Mouse (Mus musculus) heart, embryonic 13.5 days (tissue): ENCODE measurements around the gene Med4. TPM values are rescaled to one million over a fixed set of nuclear protein-coding genes. Genes with fewer than 3 reads are reported as not detected.

ENCODE experiments used
- ATAC-seq: fragments of 200-750 bp; cut with Nextera tagmentation; 2 replicates; pipeline ENCODE4 v1.8.0; 2017; ENCODE audit warnings: moderate TSS enrichment; ENCODE audit not compliant: insufficient number of reproducible peaks, low FRiP score, low TSS enrichment; ENCODE audit errors: extremely low read depth
- H3K27ac ChIP-seq: fragments of 300-500 bp; sonication (generic); replicated peaks from 2 replicates; pipeline ENCODE4 v1.5.1; 2015; ENCODE audit warnings: moderate library complexity, mild to moderate bottlenecking, inconsistent platforms
- H3K27me3 ChIP-seq: fragments of 300-500 bp; sonication (generic); replicated peaks from 2 replicates; pipeline ENCODE4 v1.6.1; 2015; ENCODE audit warnings: mild to moderate bottlenecking, inconsistent platforms
- H3K36me3 ChIP-seq: fragments of 300-500 bp; sonication (generic); 2 replicates; pipeline ENCODE4 v1.6.1; 2015; ENCODE audit warnings: mild to moderate bottlenecking, inconsistent platforms
- H3K4me1 ChIP-seq: fragments of 300-500 bp; sonication (generic); 2 replicates; pipeline ENCODE4 v1.6.1; 2015; ENCODE audit warnings: inconsistent platforms
- H3K4me2 ChIP-seq: fragments of 300-500 bp; sonication (generic); 2 replicates; pipeline ENCODE4 v1.6.1; 2015; ENCODE audit warnings: inconsistent platforms, mild to moderate bottlenecking, moderate library complexity
- H3K4me3 ChIP-seq: fragments of 300-500 bp; sonication (generic); 2 replicates; pipeline ENCODE4 v1.5.1; 2015; ENCODE audit warnings: moderate library complexity, mild to moderate bottlenecking, inconsistent platforms
- H3K9ac ChIP-seq: fragments of 300-500 bp; sonication (generic); 2 replicates; pipeline ENCODE4 v1.6.1; 2015; ENCODE audit warnings: inconsistent platforms, mild to moderate bottlenecking, moderate library complexity
- H3K9me3 ChIP-seq: fragments of 300-500 bp; sonication (generic); 2 replicates; pipeline ENCODE4 v1.6.1; 2016; ENCODE audit warnings: inconsistent platforms
- WGBS: fragments of 180-500 bp; shearing (Covaris S2); methylation state at CpG from one replicate; pipeline ENCODE4 v1.1.7; 2015; ENCODE audit warnings: mixed read lengths; 5-methylcytosine and 5-hydroxymethylcytosine counted together
- polyA plus RNA-seq: library from polyadenylated mRNA; unstranded; fragments of >200 nt; fragmentation: Nextera tagmentation; extraction: Ambion mirVana; gene quantifications from 2 replicates; pipeline ENCODE4 v1.2.1, GENCODE M21; 2015

Gene Med4
- polyA plus RNA-seq: 46.8 and 57.5 TPM in 2 replicates

- H3K4me2 ChIP-seq: peak within 1 kb of the TSS; percentile 72
- peaks cover 23% of the 10 kb centered on the region for H3K4me1 ChIP-seq
- peak; percentile 88 for ATAC-seq
- H3K9ac ChIP-seq: peak within 1 kb of the TSS; percentile 93
- H3K36me3 ChIP-seq: peaks cover 30% of the 10 kb centered on the region
- peak within 1 kb of the TSS; percentile 85 for H3K4me3 ChIP-seq
- H3K27ac ChIP-seq: no peak within 1 kb of the TSS
- H3K27me3 ChIP-seq: no peaks in the 10 kb centered on the region
- under 1% methylated on average over 40 of the region's 41 CpGs for whole genome bisulfite sequencing
- H3K9me3 ChIP-seq: no peaks in the 10 kb centered on the region
Observed at GRCm38 (mm10) chr14:73509765-73510423, at the start of gene Med4. Med4 (plus strand) TSS chr14:73510025.

GRCm38 (mm10) chr14:73460514-73461134, 49.2 kb upstream of the Med4 start:
- Histone ChIP-seq H3K9ac (no peak overlapping the region), H3K4me2 (no peak overlapping the region), H3K27me3 (no peaks in the 10 kb centered on the region), H3K27ac (no peak overlapping the region), H3K4me1 (no peaks in the 10 kb centered on the region), H3K4me3 (no peak overlapping the region), H3K36me3 (no peaks in the 10 kb centered on the region), H3K9me3 (no peaks in the 10 kb centered on the region)
- ATAC-seq: no peak
- 60% methylated on average over 12 of the region's 12 CpGs for WGBS

GRCm38 (mm10) chr14:73462211-73462610, 47.6 kb upstream of the Med4 start:
- Histone ChIP-seq H3K4me3 (no peak overlapping the region), H3K27ac (no peak overlapping the region), H3K4me2 (no peak overlapping the region), H3K36me3 (no peaks in the 10 kb centered on the region), H3K27me3 (no peaks in the 10 kb centered on the region), H3K4me1 (no peaks in the 10 kb centered on the region), H3K9ac (no peak overlapping the region), H3K9me3 (no peaks in the 10 kb centered on the region)
- WGBS: 74% methylated on average over 4 of the region's 4 CpGs
- no peak for ATAC-seq

- H3K4me2 ChIP-seq: no peak overlapping the region
Observed at GRCm38 (mm10) chr14:73467697-73468096, 42.1 kb upstream of the Med4 start.

GRCm38 (mm10) chr14:73469506-73469905, 40.3 kb upstream of the Med4 start:
- ATAC-seq: no peak

More at GRCm38 (mm10) chr14:73467697-73468096, 42.1 kb upstream of the Med4 start:
- H3K27ac ChIP-seq: no peak overlapping the region
- WGBS: 76% methylated on average over 6 of the region's 6 CpGs
- no peaks in the 10 kb centered on the region for H3K9me3 ChIP-seq
- ATAC-seq: no peak
- H3K4me3 ChIP-seq: no peak overlapping the region
- no peaks in the 10 kb centered on the region for H3K27me3 ChIP-seq
- H3K4me1 ChIP-seq: no peaks in the 10 kb centered on the region
- no peak overlapping the region for H3K9ac ChIP-seq
- no peaks in the 10 kb centered on the region for H3K36me3 ChIP-seq

GRCm38 (mm10) chr14:73470593-73470992, 39.2 kb upstream of the Med4 start:
- Histone ChIP-seq H3K27ac (no peak overlapping the region), H3K9me3 (no peaks in the 10 kb centered on the region), H3K4me1 (peaks cover 18% of the 10 kb centered on the region), H3K36me3 (no peaks in the 10 kb centered on the region), H3K4me2 (no peak overlapping the region), H3K9ac (no peak overlapping the region), H3K4me3 (no peak overlapping the region), H3K27me3 (no peaks in the 10 kb centered on the region)
- no peak for ATAC-seq
- 68% methylated on average over 8 of the region's 8 CpGs for WGBS

More at GRCm38 (mm10) chr14:73469506-73469905, 40.3 kb upstream of the Med4 start:
- peaks cover 10% of the 10 kb centered on the region for H3K4me1 ChIP-seq
- H3K27ac ChIP-seq: no peak overlapping the region
- H3K9me3 ChIP-seq: no peaks in the 10 kb centered on the region
- no peak overlapping the region for H3K4me3 ChIP-seq
- H3K36me3 ChIP-seq: no peaks in the 10 kb centered on the region
- no peaks in the 10 kb centered on the region for H3K27me3 ChIP-seq
- H3K4me2 ChIP-seq: no peak overlapping the region
- H3K9ac ChIP-seq: no peak overlapping the region
- 74% methylated on average over 7 of the region's 7 CpGs for WGBS

- no peaks in the 10 kb centered on the region for H3K27me3 ChIP-seq
- 68% methylated on average over 7 of the region's 7 CpGs for WGBS
- peaks cover 18% of the 10 kb centered on the region for H3K4me1 ChIP-seq
- no peaks in the 10 kb centered on the region for H3K9me3 ChIP-seq
- no peaks in the 10 kb centered on the region for H3K36me3 ChIP-seq
- no peak overlapping the region for H3K4me2 ChIP-seq
- no peak overlapping the region for H3K4me3 ChIP-seq
- H3K27ac ChIP-seq: no peak overlapping the region
- no peak overlapping the region for H3K9ac ChIP-seq
- no peak for ATAC-seq
Observed at GRCm38 (mm10) chr14:73472205-73472604, 37.6 kb upstream of the Med4 start.

- Histone ChIP-seq H3K9ac (no peak overlapping the region), H3K27ac (peak overlapping the region; percentile 68), H3K27me3 (no peaks in the 10 kb centered on the region), H3K36me3 (no peaks in the 10 kb centered on the region), H3K4me2 (peak overlapping the region; percentile 44; the same call in 1 of the 2 replicates), H3K9me3 (no peaks in the 10 kb centered on the region), H3K4me1 (peaks cover 19% of the 10 kb centered on the region), H3K4me3 (no peak overlapping the region)
- ATAC-seq: no peak; the same call in 1 of the 2 replicates
- WGBS: 30% methylated on average over 3 of the region's 3 CpGs
Observed at GRCm38 (mm10) chr14:73473670-73474460, 36.0 kb upstream of the Med4 start.

- no peak overlapping the region for H3K4me3 ChIP-seq
- H3K9me3 ChIP-seq: no peaks in the 10 kb centered on the region
- peak overlapping the region; percentile 68 for H3K27ac ChIP-seq
- ATAC-seq: no peak
- 13% methylated on average over 7 of the region's 7 CpGs for WGBS
- H3K4me1 ChIP-seq: peaks cover 27% of the 10 kb centered on the region
- H3K36me3 ChIP-seq: no peaks in the 10 kb centered on the region
- peak overlapping the region; percentile 44 for H3K4me2 ChIP-seq
- H3K27me3 ChIP-seq: no peaks in the 10 kb centered on the region
- no peak overlapping the region for H3K9ac ChIP-seq
Observed at GRCm38 (mm10) chr14:73474636-73475093, 35.2 kb upstream of the Med4 start.

GRCm38 (mm10) chr14:73475506-73475905, 34.3 kb upstream of the Med4 start:
- Histone ChIP-seq H3K27ac (peak overlapping the region; percentile 48; the same call in 1 of the 2 replicates), H3K27me3 (no peaks in the 10 kb centered on the region), H3K4me2 (no peak overlapping the region), H3K9ac (no peak overlapping the region), H3K4me1 (peaks cover 31% of the 10 kb centered on the region), H3K4me3 (no peak overlapping the region), H3K36me3 (no peaks in the 10 kb centered on the region), H3K9me3 (no peaks in the 10 kb centered on the region)
- 63% methylated on average over 7 of the region's 7 CpGs for WGBS
- no peak for ATAC-seq

GRCm38 (mm10) chr14:73476361-73476934, 33.4 kb upstream of the Med4 start:
- H3K4me3 ChIP-seq: no peak overlapping the region
- H3K9me3 ChIP-seq: no peaks in the 10 kb centered on the region
- no peak overlapping the region for H3K27ac ChIP-seq
- peaks cover 34% of the 10 kb centered on the region for H3K4me1 ChIP-seq
- H3K27me3 ChIP-seq: no peaks in the 10 kb centered on the region
- ATAC-seq: no peak
- no peak overlapping the region for H3K9ac ChIP-seq
- H3K36me3 ChIP-seq: no peaks in the 10 kb centered on the region
- 72% methylated on average over 8 of the region's 8 CpGs for WGBS
- H3K4me2 ChIP-seq: no peak overlapping the region
